Mouse (Mus musculus) ES-E14 (cell line): ENCODE data around the gene Zfp341.

Experiments used
- ZC3H11A ChIP-seq: IDR thresholded peaks from 2 replicates; pipeline ENCODE4 v1.6.1; 2012; ENCODE audit warnings: low read depth, mild to moderate bottlenecking, inconsistent platforms, low read length, borderline replicate concordance
- ZNF384 ChIP-seq: IDR thresholded peaks from 2 replicates; pipeline ENCODE4 v1.6.1; 2012; ENCODE audit warnings: low read depth, low read length, inconsistent platforms

DNA sequence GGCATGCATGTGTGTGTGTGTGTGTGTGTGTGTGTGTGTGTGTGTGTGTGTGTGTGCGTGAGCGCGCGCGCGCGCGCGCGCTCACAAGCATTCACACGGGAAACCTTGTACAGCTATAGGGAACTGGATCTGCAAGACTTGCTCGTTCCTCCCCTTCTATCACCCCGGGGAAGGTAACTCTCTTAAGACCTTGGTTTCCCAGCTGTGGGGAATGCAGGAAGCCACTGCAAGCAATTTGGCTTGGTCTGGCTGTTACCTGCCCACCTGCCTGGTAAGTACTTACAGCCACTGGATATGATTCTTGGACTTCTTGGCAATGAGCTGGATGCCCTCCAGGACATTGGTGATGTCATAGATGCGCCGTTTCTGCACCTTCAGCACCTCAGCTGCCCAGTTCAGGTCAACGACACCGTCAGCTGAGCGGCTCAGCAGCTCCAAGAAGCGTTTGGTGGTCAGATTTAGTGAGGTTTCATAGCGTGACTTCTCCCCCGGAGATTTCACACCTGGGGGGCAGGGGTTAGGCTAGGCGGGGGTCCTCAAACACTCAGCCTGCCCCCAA, 49.4 kb upstream of the Zfp341 start:
- TF ChIP-seq ZC3H11A: no peak
- TF ChIP-seq ZNF384: no peak
